Mouse (Mus musculus): ENCODE data around the gene Erc2.

DNA sequence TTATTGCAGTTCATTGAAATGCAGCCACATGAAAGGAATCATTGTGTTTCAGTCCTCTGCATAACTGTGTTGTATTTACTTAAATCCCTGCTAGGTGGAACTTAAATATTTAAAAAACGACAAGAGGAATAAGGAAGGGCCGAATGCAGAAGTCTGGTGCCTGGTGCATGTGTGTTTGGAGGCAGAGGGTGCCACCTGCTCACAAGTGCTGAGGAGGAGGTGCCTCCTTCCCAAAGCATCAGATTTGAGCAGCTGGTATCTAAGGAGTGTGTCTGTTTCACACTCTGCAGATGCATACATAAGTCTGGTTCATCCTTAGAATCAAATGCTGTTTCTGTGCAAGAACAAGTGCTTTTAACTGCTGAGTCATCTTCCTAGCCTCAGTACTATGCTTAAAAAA is 224.6 kb downstream of the Erc2 start:
- TF ChIP-seq CTCF (IDR thresholded peaks at IDR 0.05; ENCODE audit: low read depth), result no peak
- no peak for TF ChIP-seq EP300 (IDR thresholded peaks at IDR 0.05; ENCODE audit: low read depth)

All from liver, postnatal 0 days (tissue).